Mouse (Mus musculus) spleen, adult 2 months (tissue): ENCODE measurements at regions not wholly inside any gene's neighbourhood (a gene's known extent, or its start where the extent isn't known, plus 50 kb on each side); places are given as distances from the start of the nearest gene placed in this dataset.

ENCODE experiments used
- CTCF ChIP-seq: fragments of 200-500 bp; IDR thresholded peaks from 2 replicates; pipeline ENCODE4 v1.5.1; 2011; ENCODE audit warnings: mild to moderate bottlenecking, inconsistent platforms; ENCODE audit not compliant: insufficient read depth, insufficient read length, insufficient replicate concordance; ENCODE audit errors: extremely low read depth
- POLR2A ChIP-seq: fragments of 200-500 bp; IDR thresholded peaks from 2 replicates; pipeline ENCODE4 v1.6.1; 2011; ENCODE audit warnings: low read depth, low read length, inconsistent platforms

GRCm38 (mm10) chr17:13572204-13572833, 188.0 kb upstream of the Afdn start:
- TF ChIP-seq CTCF (no peak), POLR2A (no peak)
